Mouse (Mus musculus): ENCODE measurements at regions not wholly inside any gene's neighbourhood (a gene's known extent, or its start where the extent isn't known, plus 50 kb on each side); places are given as distances from the start of the nearest gene placed in this dataset.

- no peak for ATAC-seq
These were observed 220.8 kb downstream of the Ahr start for GRCm38 (mm10) chr12:35314035-35314434.

GRCm38 (mm10) chr12:35313191-35313925 is 221.5 kb downstream of the Ahr start:
- ATAC-seq = no peak

- ATAC-seq = peak; percentile 34
These were observed 226.3 kb downstream of the Ahr start for GRCm38 (mm10) chr12:35308537-35308936.

GRCm38 (mm10) chr12:35303764-35304717 is 230.8 kb downstream of the Ahr start:
- no peak for ATAC-seq

GRCm38 (mm10) chr12:35303188-35303587 is 231.7 kb downstream of the Ahr start:
- ATAC-seq = no peak

- no peak for ATAC-seq
These were observed 240.2 kb downstream of the Ahr start for GRCm38 (mm10) chr12:35294668-35295067.

GRCm38 (mm10) chr12:35293566-35293965 is 241.3 kb downstream of the Ahr start:
- no peak for ATAC-seq

- ATAC-seq = no peak
These were observed 242.9 kb downstream of the Ahr start for GRCm38 (mm10) chr12:35291941-35292341.

GRCm38 (mm10) chr12:35287974-35288373 is 241.0 kb downstream of the Snx13 start:
- ATAC-seq = no peak

GRCm38 (mm10) chr12:35287570-35287969 is 240.6 kb downstream of the Snx13 start:
- no peak for ATAC-seq

- no peak for ATAC-seq
These were observed 240.1 kb downstream of the Snx13 start for GRCm38 (mm10) chr12:35286974-35287553.

GRCm38 (mm10) chr12:35284345-35284744 is 237.4 kb downstream of the Snx13 start:
- ATAC-seq = no peak

- ATAC-seq = no peak
These were observed 236.9 kb downstream of the Snx13 start for GRCm38 (mm10) chr12:35283925-35284324.

GRCm38 (mm10) chr12:35283407-35283806 is 236.4 kb downstream of the Snx13 start:
- ATAC-seq = no peak

GRCm38 (mm10) chr12:35269465-35269864 is 222.5 kb downstream of the Snx13 start:
- ATAC-seq = no peak

- no peak for ATAC-seq
These were observed 221.0 kb downstream of the Snx13 start for GRCm38 (mm10) chr12:35268006-35268405.

GRCm38 (mm10) chr12:35267023-35267654 is 220.2 kb downstream of the Snx13 start:
- no peak for ATAC-seq

- ATAC-seq = no peak
These were observed 212.8 kb downstream of the Snx13 start for GRCm38 (mm10) chr12:35259781-35260180.

GRCm38 (mm10) chr12:35255723-35256401 is 208.9 kb downstream of the Snx13 start:
- ATAC-seq = no peak

GRCm38 (mm10) chr12:35248476-35248875 is 201.5 kb downstream of the Snx13 start:
- ATAC-seq = no peak

GRCm38 (mm10) chr12:35246226-35247014 is 199.4 kb downstream of the Snx13 start:
- no peak for ATAC-seq

Data from CD4-positive, CD25-positive, alpha-beta regulatory T cell, adult 4 months (primary cell).